Mouse (Mus musculus): ENCODE measurements around the gene Otud7b. TPM values are rescaled to one million over a fixed set of nuclear protein-coding genes. Genes with fewer than 3 reads are reported as not detected.

Otud7b gene
- polyA plus RNA-seq, 1 experiment from 2014 or later: 20.2 TPM

DNA sequence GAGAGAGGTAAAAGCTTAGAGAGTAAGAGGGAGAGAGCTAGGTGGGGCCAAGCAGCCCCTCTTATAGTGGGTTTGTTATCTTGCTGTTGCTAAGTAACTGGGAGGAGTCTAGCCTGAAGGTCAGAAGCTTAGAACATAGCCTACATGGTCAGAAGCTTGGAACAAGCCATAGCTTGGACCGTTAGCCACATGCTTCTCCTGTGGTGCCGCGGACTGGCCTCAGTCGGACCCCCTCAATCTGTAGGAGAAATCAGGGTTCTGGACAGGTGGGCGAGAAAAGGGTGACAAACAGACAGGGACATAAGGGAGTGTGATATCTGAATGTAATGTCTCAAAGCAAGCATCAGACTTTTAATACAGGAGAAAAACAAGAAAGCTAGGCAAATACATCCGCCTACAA lies 35.3 kb upstream of the Otud7b start:
- H3K9ac ChIP-seq: no peak overlapping the region
- no peaks in the 10 kb centered on the region; the same call in 1 of the 2 replicates for H3K4me1 ChIP-seq
- H3K9me3 ChIP-seq: no peaks in the 10 kb centered on the region
- H3K27ac ChIP-seq: no peak overlapping the region
- 87% methylated on average over 6 of the region's 6 CpGs for WGBS
- no peak overlapping the region for H3K4me2 ChIP-seq (replicated peaks)
- no peak overlapping the region for H3K4me3 ChIP-seq
- no peaks in the 10 kb centered on the region for H3K27me3 ChIP-seq
- no peaks in the 10 kb centered on the region for H3K36me3 ChIP-seq
- no peak for ATAC-seq (ENCODE audit: insufficient number of reproducible peaks, insufficient read depth, low FRiP score, low TSS enrichment)

DNA sequence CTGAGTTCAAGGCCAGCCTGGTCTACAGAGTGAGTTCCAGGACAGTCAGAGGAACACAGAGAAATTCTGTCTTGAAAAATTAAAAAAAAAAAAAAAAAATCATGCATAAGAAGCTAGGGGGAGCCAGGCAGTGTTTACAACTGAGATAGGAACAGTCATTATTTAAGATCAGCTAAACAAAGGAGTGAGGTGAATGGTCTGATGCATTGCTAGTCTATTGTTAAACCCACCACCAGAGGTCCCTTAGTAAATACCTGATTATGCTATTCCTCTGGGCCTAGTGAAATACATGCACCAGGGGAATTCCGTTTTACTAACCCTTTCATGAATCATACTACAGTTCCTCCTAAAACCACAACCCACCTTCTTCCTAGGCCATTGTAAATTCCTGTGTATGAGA lies 34.8 kb upstream of the Otud7b start:
- ATAC-seq (ENCODE audit: insufficient number of reproducible peaks, insufficient read depth, low FRiP score, low TSS enrichment): no peak
- Histone ChIP-seq H3K4me1 (no peaks in the 10 kb centered on the region; the same call in 1 of the 2 replicates), H3K27me3 (no peaks in the 10 kb centered on the region), H3K9me3 (no peaks in the 10 kb centered on the region), H3K27ac (no peak overlapping the region), H3K4me3 (no peak overlapping the region), H3K36me3 (no peaks in the 10 kb centered on the region), H3K9ac (no peak overlapping the region), H3K4me2 (replicated peaks) (no peak overlapping the region)
- 55% methylated on average over 1 of the region's 1 CpGs for WGBS

DNA sequence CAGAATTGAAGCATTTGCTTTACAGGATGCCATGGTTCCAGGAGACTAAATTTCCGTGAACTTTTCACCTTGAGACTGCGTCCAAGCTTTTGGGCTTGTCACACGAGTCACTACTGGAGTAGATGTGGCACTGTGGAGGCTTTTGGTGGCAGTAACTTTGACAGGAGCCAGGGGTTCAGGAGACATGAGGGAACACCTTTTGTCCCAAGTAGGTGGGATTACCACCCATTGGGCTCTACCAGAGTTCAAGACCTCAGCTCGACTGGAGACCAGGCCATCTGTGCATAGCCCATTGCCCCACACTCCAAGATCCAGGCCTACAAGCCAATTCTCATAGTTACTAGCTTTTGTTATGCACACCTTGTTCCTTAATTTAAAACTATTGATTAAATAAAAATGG lies 34.1 kb upstream of the Otud7b start:
- WGBS: 73% methylated on average over 4 of the region's 4 CpGs
- H3K4me1 ChIP-seq: no peaks in the 10 kb centered on the region; the same call in 1 of the 2 replicates
- no peak overlapping the region for H3K27ac ChIP-seq
- no peak overlapping the region for H3K4me2 ChIP-seq (replicated peaks)
- no peak for ATAC-seq (ENCODE audit: insufficient number of reproducible peaks, insufficient read depth, low FRiP score, low TSS enrichment)
- H3K4me3 ChIP-seq: no peak overlapping the region
- no peaks in the 10 kb centered on the region for H3K9me3 ChIP-seq
- H3K36me3 ChIP-seq: no peaks in the 10 kb centered on the region
- no peak overlapping the region for H3K9ac ChIP-seq
- no peaks in the 10 kb centered on the region for H3K27me3 ChIP-seq

DNA sequence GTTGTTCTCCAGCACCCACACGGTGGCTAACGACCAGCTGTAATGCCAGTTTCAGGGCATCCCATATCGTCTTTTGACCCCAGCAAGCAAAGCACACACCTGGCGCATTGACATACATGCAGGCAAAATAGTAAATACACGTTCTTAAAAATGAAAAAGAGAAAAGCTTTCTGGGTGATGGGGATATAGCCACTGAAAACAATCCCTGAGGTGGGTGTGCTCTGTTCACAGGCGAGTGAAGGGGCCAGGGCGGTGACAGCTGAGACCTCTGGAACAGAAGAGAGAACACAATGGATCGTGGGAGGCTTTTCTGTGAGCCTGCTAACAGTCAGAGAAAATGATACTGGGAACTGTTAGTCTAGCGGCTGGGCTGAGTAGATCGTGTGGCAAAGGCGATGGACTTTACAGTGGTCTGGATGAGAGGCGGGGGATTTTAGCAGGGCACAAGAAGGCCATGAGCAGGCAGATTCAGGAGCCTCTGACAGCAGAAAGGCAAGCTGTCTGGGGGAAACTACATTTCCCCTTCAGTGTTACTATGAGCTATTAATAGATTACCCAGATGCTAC lies 31.3 kb upstream of the Otud7b start:
- no peak for ATAC-seq (ENCODE audit: insufficient number of reproducible peaks, insufficient read depth, low FRiP score, low TSS enrichment)
- Histone ChIP-seq H3K27ac (no peak overlapping the region), H3K4me2 (replicated peaks) (no peak overlapping the region), H3K4me1 (no peaks in the 10 kb centered on the region), H3K36me3 (no peaks in the 10 kb centered on the region), H3K27me3 (no peaks in the 10 kb centered on the region), H3K4me3 (no peak overlapping the region), H3K9me3 (no peaks in the 10 kb centered on the region), H3K9ac (no peak overlapping the region)
- WGBS: 64% methylated on average over 12 of the region's 12 CpGs

DNA sequence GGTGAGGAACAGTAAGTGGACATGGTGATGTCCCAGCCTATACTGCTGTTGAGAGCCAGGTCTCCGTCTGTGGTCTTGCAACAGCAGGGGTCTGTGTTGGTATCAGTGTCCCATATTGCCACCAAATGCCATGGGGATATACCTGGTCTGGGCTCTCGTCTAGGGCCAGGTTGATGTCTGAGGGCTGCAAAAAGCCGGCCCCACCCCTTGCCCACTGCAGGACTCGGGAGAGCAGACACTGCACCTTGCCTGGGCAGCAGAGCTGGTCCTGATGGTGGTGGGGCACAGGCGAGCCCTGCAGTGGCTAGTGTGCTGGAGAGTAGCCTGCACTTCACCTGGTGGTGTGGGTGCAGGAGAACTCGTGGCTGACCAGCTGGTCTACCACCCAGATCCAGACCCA lies 26.3 kb upstream of the Otud7b start:
- H3K27me3 ChIP-seq: no peaks in the 10 kb centered on the region
- no peak overlapping the region for H3K4me2 ChIP-seq (replicated peaks)
- no peaks in the 10 kb centered on the region for H3K4me1 ChIP-seq
- 67% methylated on average over 6 of the region's 6 CpGs for WGBS
- no peak for ATAC-seq (ENCODE audit: insufficient number of reproducible peaks, insufficient read depth, low FRiP score, low TSS enrichment)
- no peak overlapping the region for H3K27ac ChIP-seq
- no peak overlapping the region for H3K9ac ChIP-seq
- no peak overlapping the region for H3K4me3 ChIP-seq
- H3K36me3 ChIP-seq: no peaks in the 10 kb centered on the region
- H3K9me3 ChIP-seq: no peaks in the 10 kb centered on the region

DNA sequence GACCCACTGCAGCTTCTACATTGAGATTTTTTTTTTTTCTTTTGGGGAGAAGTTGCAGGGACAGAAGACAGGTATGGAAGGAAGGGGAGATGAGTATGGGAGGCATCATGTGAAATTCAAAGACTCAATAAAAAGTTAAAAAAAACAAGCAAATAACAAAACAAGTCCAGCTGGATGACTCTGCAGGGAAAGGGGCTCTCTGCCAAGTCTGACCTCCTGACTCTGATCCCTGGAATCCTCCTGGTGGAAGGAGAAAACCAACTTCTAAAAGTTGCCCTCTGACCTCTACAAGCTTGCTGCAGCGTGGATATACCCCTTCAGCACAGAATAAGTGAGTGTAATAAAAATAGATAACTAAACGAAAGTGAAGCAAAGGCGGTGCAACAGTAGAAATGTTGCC lies 25.6 kb upstream of the Otud7b start:
- 58% methylated on average over 3 of the region's 3 CpGs for WGBS

DNA sequence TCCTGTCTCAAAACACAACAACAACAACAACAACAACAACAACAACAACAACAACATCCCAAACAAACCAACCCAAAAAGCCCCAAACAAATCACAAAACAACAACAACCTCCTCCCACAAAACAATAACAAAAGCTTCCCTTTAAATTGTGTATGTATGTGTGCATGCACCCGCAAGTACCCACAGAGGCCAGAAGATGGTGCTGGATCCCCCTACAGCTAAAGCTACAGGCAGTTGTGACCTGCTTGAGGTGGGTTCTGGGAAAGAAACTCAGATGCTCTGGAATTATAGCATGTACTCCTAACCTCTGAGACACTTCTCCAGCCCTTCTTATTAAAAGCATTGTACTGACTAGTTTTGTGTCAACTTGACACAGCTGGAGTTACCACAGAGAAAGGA lies 23.3 kb upstream of the Otud7b start:
- H3K27ac ChIP-seq: no peak overlapping the region
- no peak overlapping the region for H3K4me2 ChIP-seq (replicated peaks)
- H3K27me3 ChIP-seq: no peaks in the 10 kb centered on the region
- H3K9me3 ChIP-seq: no peaks in the 10 kb centered on the region
- H3K4me1 ChIP-seq: no peaks in the 10 kb centered on the region
- H3K36me3 ChIP-seq: no peaks in the 10 kb centered on the region
- no peak overlapping the region for H3K9ac ChIP-seq
- no peak overlapping the region for H3K4me3 ChIP-seq
- ATAC-seq (ENCODE audit: insufficient number of reproducible peaks, insufficient read depth, low FRiP score, low TSS enrichment): no peak
- 62% methylated on average over 1 of the region's 1 CpGs for WGBS

More for the DNA sequence above, 25.6 kb upstream of the Otud7b start:
- Histone ChIP-seq H3K9ac (no peak overlapping the region), H3K4me3 (no peak overlapping the region), H3K27me3 (no peaks in the 10 kb centered on the region), H3K27ac (no peak overlapping the region), H3K36me3 (no peaks in the 10 kb centered on the region), H3K4me2 (replicated peaks) (no peak overlapping the region), H3K9me3 (no peaks in the 10 kb centered on the region), H3K4me1 (no peaks in the 10 kb centered on the region)
- no peak for ATAC-seq (ENCODE audit: insufficient number of reproducible peaks, insufficient read depth, low FRiP score, low TSS enrichment)

DNA sequence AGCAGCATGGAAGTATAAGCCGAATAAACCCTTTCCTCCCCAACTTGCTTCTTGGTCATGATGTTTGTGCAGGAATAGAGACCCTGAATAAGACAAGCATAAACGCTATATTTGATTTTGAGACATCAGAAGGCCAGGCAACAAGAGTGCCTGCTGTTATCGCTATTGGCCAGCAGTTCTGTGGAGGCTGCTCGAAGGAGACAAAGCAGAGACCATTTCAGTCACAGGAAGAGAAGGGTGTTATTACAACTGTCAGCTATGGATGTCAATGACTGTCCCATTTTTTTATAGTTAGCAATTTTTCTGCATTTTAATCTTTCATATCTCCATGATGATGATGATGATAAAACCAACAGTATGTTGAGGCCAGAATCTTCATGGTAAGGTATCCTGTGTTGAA lies 22.7 kb upstream of the Otud7b start:
- Histone ChIP-seq H3K9ac (no peak overlapping the region), H3K27me3 (no peaks in the 10 kb centered on the region), H3K36me3 (no peaks in the 10 kb centered on the region), H3K9me3 (no peaks in the 10 kb centered on the region), H3K4me3 (no peak overlapping the region), H3K27ac (no peak overlapping the region), H3K4me2 (replicated peaks) (no peak overlapping the region), H3K4me1 (no peaks in the 10 kb centered on the region)
- ATAC-seq (ENCODE audit: insufficient number of reproducible peaks, insufficient read depth, low FRiP score, low TSS enrichment): no peak
- WGBS: 92% methylated on average over 4 of the region's 4 CpGs

DNA sequence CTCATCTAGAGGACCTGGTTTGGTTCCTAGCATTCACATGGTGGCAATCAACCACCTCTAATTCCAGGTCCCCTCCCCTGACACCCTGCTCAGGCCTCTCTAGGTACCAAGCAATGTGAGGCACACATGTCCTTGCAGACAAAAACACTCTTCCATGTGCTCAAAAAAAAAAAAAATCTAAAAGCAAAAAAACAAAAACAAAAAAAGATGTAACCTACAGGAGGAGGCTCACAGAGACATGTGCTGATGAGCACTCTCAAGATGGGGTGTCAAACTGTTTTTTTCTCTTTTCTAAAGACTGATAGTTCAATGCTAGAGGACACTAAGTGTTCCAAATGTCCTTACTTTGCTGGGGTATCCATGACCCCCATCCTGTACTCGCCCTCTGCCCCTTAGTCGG lies 22.2 kb upstream of the Otud7b start:
- H3K27ac ChIP-seq: no peak overlapping the region
- H3K4me1 ChIP-seq: no peaks in the 10 kb centered on the region
- H3K9me3 ChIP-seq: no peaks in the 10 kb centered on the region
- no peak overlapping the region for H3K4me2 ChIP-seq (replicated peaks)
- 80% methylated on average over 2 of the region's 2 CpGs for WGBS
- H3K36me3 ChIP-seq: no peaks in the 10 kb centered on the region
- no peak overlapping the region for H3K4me3 ChIP-seq
- ATAC-seq (ENCODE audit: insufficient number of reproducible peaks, insufficient read depth, low FRiP score, low TSS enrichment): no peak
- H3K9ac ChIP-seq: no peak overlapping the region
- no peaks in the 10 kb centered on the region for H3K27me3 ChIP-seq

DNA sequence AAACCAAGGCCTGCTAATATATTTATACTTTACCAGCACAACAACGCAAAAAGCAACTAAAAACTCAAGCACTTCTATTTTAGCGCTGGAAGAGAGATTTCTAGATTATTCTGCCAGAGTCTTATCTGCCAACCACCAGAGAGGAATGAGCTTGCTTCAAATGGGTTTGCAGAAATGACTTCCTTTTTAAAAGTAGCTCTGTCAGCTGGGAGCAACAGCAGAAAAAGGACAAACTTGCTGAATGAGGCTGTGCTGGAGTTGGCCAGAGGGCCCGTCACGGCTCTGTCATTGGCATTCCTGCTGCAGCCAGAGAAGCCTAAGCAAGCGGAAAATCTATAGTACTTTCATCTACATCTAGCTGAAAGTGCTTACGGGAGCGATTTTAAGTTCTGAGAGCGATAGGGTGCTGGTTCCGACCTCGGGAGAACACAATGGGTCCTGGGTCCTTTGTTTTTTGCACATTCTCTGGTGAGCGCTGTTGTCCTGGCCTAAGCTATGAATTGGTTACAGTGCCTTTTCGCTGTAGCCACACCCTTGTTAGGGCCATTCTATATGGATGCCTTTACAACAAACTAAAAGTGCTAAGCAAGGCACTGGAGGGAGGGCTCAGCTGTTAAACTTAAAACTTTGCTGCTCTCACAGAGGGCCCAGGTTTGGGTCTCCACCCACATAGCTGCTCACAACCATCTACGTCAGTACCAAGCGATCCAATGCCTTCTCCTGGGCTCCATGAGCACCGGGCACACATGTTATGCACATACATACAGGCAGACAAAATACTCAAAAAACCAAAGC lies 21.4 kb upstream of the Otud7b start:
- no peak for ATAC-seq (ENCODE audit: insufficient number of reproducible peaks, insufficient read depth, low FRiP score, low TSS enrichment)
- H3K27ac ChIP-seq: no peak overlapping the region
- no peak overlapping the region for H3K4me2 ChIP-seq (replicated peaks)
- H3K4me1 ChIP-seq: no peaks in the 10 kb centered on the region
- no peaks in the 10 kb centered on the region for H3K36me3 ChIP-seq
- no peaks in the 10 kb centered on the region for H3K27me3 ChIP-seq
- H3K9ac ChIP-seq: no peak overlapping the region
- H3K4me3 ChIP-seq: no peak overlapping the region
- no peaks in the 10 kb centered on the region for H3K9me3 ChIP-seq
- 76% methylated on average over 15 of the region's 15 CpGs for WGBS

DNA sequence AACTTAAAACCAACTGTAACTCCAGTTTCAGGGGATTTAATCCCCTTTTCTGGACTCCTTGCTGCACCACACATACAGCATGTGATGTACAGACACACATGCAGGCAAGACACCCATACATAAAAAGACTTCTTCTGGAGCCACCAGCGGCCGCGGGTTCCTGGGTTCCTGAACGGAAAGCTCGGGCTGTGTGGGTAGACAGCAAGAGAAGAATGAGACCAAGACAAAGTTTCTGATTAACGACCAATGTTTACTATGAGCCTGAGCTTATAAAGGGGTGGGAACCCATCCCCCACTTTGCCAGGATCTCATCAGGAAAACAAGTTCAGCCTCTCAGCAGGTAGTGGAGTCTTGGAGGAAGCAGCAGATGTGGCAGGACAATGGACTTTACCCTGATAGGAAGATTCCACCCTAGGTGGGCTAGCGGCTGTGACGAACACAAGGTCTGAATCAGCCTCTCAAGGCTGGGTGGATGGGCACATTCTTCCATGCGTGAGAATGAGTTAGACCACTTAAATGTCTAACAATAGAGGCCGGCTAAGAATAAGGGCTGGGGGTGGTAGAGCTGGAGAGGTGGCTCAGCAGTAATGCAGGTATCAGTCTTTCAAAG lies 20.1 kb upstream of the Otud7b start:
- Histone ChIP-seq H3K4me1 (no peaks in the 10 kb centered on the region), H3K4me3 (no peak overlapping the region), H3K9ac (no peak overlapping the region), H3K9me3 (no peaks in the 10 kb centered on the region), H3K27me3 (no peaks in the 10 kb centered on the region), H3K36me3 (no peaks in the 10 kb centered on the region), H3K4me2 (replicated peaks) (no peak overlapping the region), H3K27ac (no peak overlapping the region)
- ATAC-seq (ENCODE audit: insufficient number of reproducible peaks, insufficient read depth, low FRiP score, low TSS enrichment): no peak
- 79% methylated on average over 10 of the region's 10 CpGs for WGBS

DNA sequence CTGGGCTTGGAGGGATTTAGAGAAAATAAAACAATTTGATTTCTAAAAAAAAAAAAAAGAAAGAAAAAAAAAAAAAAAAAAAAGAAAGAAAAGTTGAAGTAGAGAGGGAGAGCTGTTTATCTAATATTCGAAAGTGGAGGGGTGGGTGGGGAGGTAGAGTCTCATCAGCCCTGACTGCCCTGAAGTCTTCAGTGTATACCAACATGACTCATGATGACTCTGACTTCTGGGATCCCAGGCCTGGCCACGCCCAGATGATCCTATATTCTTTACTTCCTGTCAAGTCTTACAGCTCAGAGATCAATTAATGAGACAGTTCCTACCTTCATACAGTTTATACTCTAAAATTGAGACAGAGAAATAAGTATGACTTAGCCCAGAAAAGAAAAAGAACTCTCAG lies 17.1 kb upstream of the Otud7b start:
- Histone ChIP-seq H3K9me3 (no peaks in the 10 kb centered on the region), H3K4me3 (no peak overlapping the region), H3K27ac (no peak overlapping the region), H3K36me3 (no peaks in the 10 kb centered on the region), H3K4me1 (no peaks in the 10 kb centered on the region), H3K27me3 (no peaks in the 10 kb centered on the region), H3K4me2 (replicated peaks) (no peak overlapping the region), H3K9ac (no peak overlapping the region)
- no peak for ATAC-seq (ENCODE audit: insufficient number of reproducible peaks, insufficient read depth, low FRiP score, low TSS enrichment)
- WGBS: 67% methylated on average over 2 of the region's 2 CpGs
